Mouse (Mus musculus): ENCODE results near the gene Slc4a2. TPM values are rescaled to one million over a fixed set of nuclear protein-coding genes. Genes with fewer than 3 reads are reported as not detected.
A peak's percentile ranks its signal among the peaks of the same experiment; 100 is the strongest.

Gene Slc4a2
- polyA plus RNA-seq, 1 experiment: 90.6 TPM

GRCm38 (mm10) chr5:24451264-24452029 lies 27.8 kb downstream of the Slc4a2 start:
- Histone ChIP-seq H3K4me3 (ENCODE audit: low read depth, low read length) (peak overlapping the region; percentile 92), H3K36me3 (ENCODE audit: control insufficient read depth, insufficient read depth, low read length) (no peaks in the 10 kb centered on the region), H3K4me1 (ENCODE audit: control insufficient read depth, insufficient read depth, insufficient read length, low read length) (peaks cover 19% of the 10 kb centered on the region), H3K27ac (ENCODE audit: insufficient read depth, low read depth, low read length) (peak overlapping the region; percentile 81), H3K27me3 (ENCODE audit: control insufficient read depth, insufficient read depth, low read length) (no peaks in the 10 kb centered on the region)
- 4% methylated on average over 63 of the region's 66 CpGs for WGBS
- no peak for TF ChIP-seq CTCF (IDR thresholded peaks at IDR 0.05; ENCODE audit: extremely low read depth, insufficient read length, insufficient replicate concordance, low read depth, low read length)
- TF ChIP-seq POLR2A (IDR thresholded peaks at IDR 0.05; ENCODE audit: low read depth, low read length): peak; percentile 66

GRCm38 (mm10) chr5:24452030-24452690 lies 28.5 kb downstream of the Slc4a2 start, which contains the start of gene Agap3:
Agap3 (plus strand) TSS chr5:24452177.
- WGBS: under 1% methylated on average over 62 of the region's 85 CpGs
- peak within 1 kb of the TSS; percentile 92 for H3K4me3 ChIP-seq (ENCODE audit: low read depth, low read length)
- TF ChIP-seq POLR2A (IDR thresholded peaks at IDR 0.05; ENCODE audit: low read depth, low read length) (no peak), CTCF (IDR thresholded peaks at IDR 0.05; ENCODE audit: extremely low read depth, insufficient read length, insufficient replicate concordance, low read depth, low read length) (no peak)

GRCm38 (mm10) chr5:24452691-24453233 lies 29.1 kb downstream of the Slc4a2 start:
- Histone ChIP-seq H3K27me3 (ENCODE audit: control insufficient read depth, insufficient read depth, low read length) (no peaks in the 10 kb centered on the region), H3K36me3 (ENCODE audit: control insufficient read depth, insufficient read depth, low read length) (no peaks in the 10 kb centered on the region), H3K27ac (ENCODE audit: insufficient read depth, low read depth, low read length) (no peak overlapping the region), H3K4me1 (ENCODE audit: control insufficient read depth, insufficient read depth, insufficient read length, low read length) (peaks cover 15% of the 10 kb centered on the region), H3K4me3 (ENCODE audit: low read depth, low read length) (peak overlapping the region; percentile 92)
- TF ChIP-seq CTCF (IDR thresholded peaks at IDR 0.05; ENCODE audit: extremely low read depth, insufficient read length, insufficient replicate concordance, low read depth, low read length) (no peak), POLR2A (IDR thresholded peaks at IDR 0.05; ENCODE audit: low read depth, low read length) (no peak)
- under 1% methylated on average over 29 of the region's 29 CpGs for WGBS

More at GRCm38 (mm10) chr5:24452030-24452690, 28.5 kb downstream of the Slc4a2 start, which contains the start of gene Agap3:
- peaks cover 15% of the 10 kb centered on the region for H3K4me1 ChIP-seq (ENCODE audit: control insufficient read depth, insufficient read depth, insufficient read length, low read length)
- no peaks in the 10 kb centered on the region for H3K27me3 ChIP-seq (ENCODE audit: control insufficient read depth, insufficient read depth, low read length)
- H3K36me3 ChIP-seq (ENCODE audit: control insufficient read depth, insufficient read depth, low read length): no peaks in the 10 kb centered on the region
- H3K27ac ChIP-seq (ENCODE audit: insufficient read depth, low read depth, low read length): peak within 1 kb of the TSS; percentile 81

- Histone ChIP-seq H3K27me3 (ENCODE audit: control insufficient read depth, insufficient read depth, low read length) (no peaks in the 10 kb centered on the region), H3K27ac (ENCODE audit: insufficient read depth, low read depth, low read length) (no peak overlapping the region), H3K4me3 (ENCODE audit: low read depth, low read length) (peak overlapping the region; percentile 92), H3K4me1 (ENCODE audit: control insufficient read depth, insufficient read depth, insufficient read length, low read length) (peaks cover 11% of the 10 kb centered on the region), H3K36me3 (ENCODE audit: control insufficient read depth, insufficient read depth, low read length) (no peaks in the 10 kb centered on the region)
- 33% methylated on average over 5 of the region's 5 CpGs for WGBS
- TF ChIP-seq CTCF (IDR thresholded peaks at IDR 0.05; ENCODE audit: extremely low read depth, insufficient read length, insufficient replicate concordance, low read depth, low read length): no peak
- no peak for TF ChIP-seq POLR2A (IDR thresholded peaks at IDR 0.05; ENCODE audit: low read depth, low read length)
Observed at GRCm38 (mm10) chr5:24453283-24453984, 29.8 kb downstream of the Slc4a2 start.

GRCm38 (mm10) chr5:24453985-24454303 lies 30.3 kb downstream of the Slc4a2 start:
- Histone ChIP-seq H3K27ac (ENCODE audit: insufficient read depth, low read depth, low read length) (no peak overlapping the region), H3K36me3 (ENCODE audit: control insufficient read depth, insufficient read depth, low read length) (no peaks in the 10 kb centered on the region), H3K4me3 (ENCODE audit: low read depth, low read length) (no peak overlapping the region), H3K27me3 (ENCODE audit: control insufficient read depth, insufficient read depth, low read length) (no peaks in the 10 kb centered on the region), H3K4me1 (ENCODE audit: control insufficient read depth, insufficient read depth, insufficient read length, low read length) (peaks cover 11% of the 10 kb centered on the region)
- 41% methylated on average over 2 of the region's 2 CpGs for WGBS
- TF ChIP-seq POLR2A (IDR thresholded peaks at IDR 0.05; ENCODE audit: low read depth, low read length) (no peak), CTCF (IDR thresholded peaks at IDR 0.05; ENCODE audit: extremely low read depth, insufficient read length, insufficient replicate concordance, low read depth, low read length) (no peak)

GRCm38 (mm10) chr5:24455076-24455475 lies 31.4 kb downstream of the Slc4a2 start:
- Histone ChIP-seq H3K27me3 (ENCODE audit: control insufficient read depth, insufficient read depth, low read length) (no peaks in the 10 kb centered on the region), H3K36me3 (ENCODE audit: control insufficient read depth, insufficient read depth, low read length) (no peaks in the 10 kb centered on the region), H3K27ac (ENCODE audit: insufficient read depth, low read depth, low read length) (no peak overlapping the region), H3K4me1 (ENCODE audit: control insufficient read depth, insufficient read depth, insufficient read length, low read length) (peaks cover 11% of the 10 kb centered on the region), H3K4me3 (ENCODE audit: low read depth, low read length) (no peak overlapping the region)
- TF ChIP-seq CTCF (IDR thresholded peaks at IDR 0.05; ENCODE audit: extremely low read depth, insufficient read length, insufficient replicate concordance, low read depth, low read length) (no peak), POLR2A (IDR thresholded peaks at IDR 0.05; ENCODE audit: low read depth, low read length) (no peak)
- WGBS: 80% methylated on average over 3 of the region's 3 CpGs
